Comparison of ENCODE assay signal across 20 mouse cellular contexts in the genomic region with DNA sequence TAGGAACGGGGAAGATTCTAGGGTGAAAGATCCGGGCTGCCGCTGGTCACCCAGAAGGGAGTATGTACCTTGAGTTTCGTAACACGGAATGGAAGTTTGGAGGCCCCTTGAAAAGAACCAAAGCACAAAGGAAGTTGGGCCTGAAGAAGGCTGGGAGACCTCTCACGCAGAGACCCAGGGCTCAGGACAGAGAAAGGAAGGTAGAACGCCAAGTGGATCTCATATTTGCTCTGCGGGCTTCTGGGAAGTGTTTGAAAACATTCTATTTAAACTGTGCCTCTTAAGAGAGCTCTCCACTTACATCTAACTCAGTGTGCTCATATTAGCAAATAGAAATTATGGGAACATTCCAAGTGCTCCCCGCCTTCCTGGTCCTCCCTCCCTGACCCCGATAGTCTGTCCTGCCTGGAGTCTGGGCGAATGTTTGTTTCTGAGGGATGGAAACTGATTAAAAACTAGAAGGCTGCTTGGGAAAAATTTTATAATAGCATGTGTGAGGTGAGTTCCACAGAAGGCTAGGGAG. TPM values are rescaled to one million over a fixed set of nuclear protein-coding genes. Genes with fewer than 3 reads are reported as not detected.
DNase-seq lines count a peak whose midpoint lies in the region; ATAC-seq and TF ChIP-seq lines count a peak whose summit lies in the region.
"Had no signal": no experiment of that assay in that cellular context is flagged by ENCODE, and none has a peak within 500 bp of the region (broad histone marks: within the 10 kb centered on the region; RNA-seq: fewer than 3 reads in every experiment).

No protein-coding gene starts in this region.

- H3K36me3 ChIP-seq in kidney, embryonic 16.5 days (ENCODE audit: insufficient read depth, low read length), result 0 out of 2 replicates have a peak, but pooled peaks cover 7% of the 10 kb centered on the region
- no peaks in the 10 kb centered on the region; the same call in 1 of the 2 replicates for H3K36me3 ChIP-seq in embryonic facial prominence, embryonic 14.5 days (ENCODE audit: control insufficient read depth, insufficient read depth, low read length)
- no peaks in the 10 kb centered on the region for H3K36me3 ChIP-seq in lung, embryonic 14.5 days (ENCODE audit: insufficient read depth)
- H3K36me3 ChIP-seq: heart, embryonic 12.5 days; neural tube, embryonic 12.5 days had no signal

- peaks cover 16% of the 10 kb centered on the region for H3K4me1 ChIP-seq in kidney, embryonic 16.5 days (ENCODE audit: insufficient read depth, low read length)
- H3K4me1 ChIP-seq in embryonic facial prominence, embryonic 14.5 days (ENCODE audit: control insufficient read depth, insufficient read depth, low read length), result peaks cover 37% of the 10 kb centered on the region
- peaks cover 15% of the 10 kb centered on the region; the same call in 1 of the 2 replicates for H3K4me1 ChIP-seq in lung, embryonic 14.5 days (ENCODE audit: insufficient read depth)

- H3K4me3 ChIP-seq in kidney, embryonic 16.5 days (ENCODE audit: low read length), result no peak overlapping the region
- H3K4me3 ChIP-seq in embryonic facial prominence, embryonic 14.5 days (ENCODE audit: low read depth, low read length), result no peak overlapping the region
- H3K4me3 ChIP-seq in lung, embryonic 14.5 days (ENCODE audit: low read depth, low read length), result no peak overlapping the region
- H3K4me3 ChIP-seq: heart, embryonic 12.5 days; layer of hippocampus, adult 2 months; liver, embryonic 15.5 days; neural tube, embryonic 12.5 days had no signal

- 85% methylated on average over 11 of the region's 11 CpGs for WGBS in kidney, embryonic 16.5 days
- 79% methylated on average over 11 of the region's 11 CpGs for WGBS in embryonic facial prominence, embryonic 14.5 days
- WGBS in lung, embryonic 14.5 days, result 65% methylated on average over 11 of the region's 11 CpGs

- H3K4me2 ChIP-seq in kidney, embryonic 16.5 days (replicated peaks; ENCODE audit: low read depth, low read length), result no peak overlapping the region
- no peak overlapping the region for H3K4me2 ChIP-seq in embryonic facial prominence, embryonic 14.5 days (ENCODE audit: low read depth, low read length)
- peak overlapping the region; percentile 29; the same call in 1 of the 2 replicates for H3K4me2 ChIP-seq in lung, embryonic 14.5 days
- H3K4me2 ChIP-seq: heart, embryonic 12.5 days; liver, embryonic 15.5 days; neural tube, embryonic 12.5 days had no signal

- no peak for ATAC-seq in kidney, embryonic 16.5 days (ENCODE audit: low FRiP score, low TSS enrichment)
- no peak for ATAC-seq in embryonic facial prominence, embryonic 14.5 days (ENCODE audit: low read depth)
- ATAC-seq in lung, embryonic 14.5 days (ENCODE audit: insufficient read depth), result peak; percentile 82
- ATAC-seq: forebrain, embryonic 14.5 days; hindbrain, embryonic 16.5 days; Patski had no signal

- no peak overlapping the region for H3K9ac ChIP-seq in kidney, embryonic 16.5 days (replicated peaks; ENCODE audit: low read length)
- H3K9ac ChIP-seq in embryonic facial prominence, embryonic 14.5 days (ENCODE audit: low read depth, low read length), result no peak overlapping the region
- no peak overlapping the region for H3K9ac ChIP-seq in lung, embryonic 14.5 days
- H3K9ac ChIP-seq: heart, embryonic 12.5 days; liver, embryonic 15.5 days; neural tube, embryonic 12.5 days had no signal

- H3K9me3 ChIP-seq in kidney, embryonic 16.5 days (ENCODE audit: low read length), result peaks cover 9% of the 10 kb centered on the region
- peaks cover 6% of the 10 kb centered on the region; the same call in 1 of the 2 replicates for H3K9me3 ChIP-seq in embryonic facial prominence, embryonic 14.5 days (ENCODE audit: control insufficient read depth, low read length)
- no peaks in the 10 kb centered on the region for H3K9me3 ChIP-seq in lung, embryonic 14.5 days (ENCODE audit: low read depth, low read length)
- H3K9me3 ChIP-seq: liver, embryonic 15.5 days; neural tube, embryonic 12.5 days had no signal

- peak overlapping the region; percentile 53 for H3K27ac ChIP-seq in kidney, embryonic 16.5 days (ENCODE audit: low read length)
- H3K27ac ChIP-seq in embryonic facial prominence, embryonic 14.5 days (replicated peaks; ENCODE audit: low read depth, low read length), result peak overlapping the region; percentile 12
- H3K27ac ChIP-seq in lung, embryonic 14.5 days (ENCODE audit: low read depth), result peak overlapping the region; percentile 92
- H3K27ac ChIP-seq: layer of hippocampus, adult 2 months; liver, embryonic 15.5 days; neural tube, embryonic 12.5 days had no signal

- no peak for DNase-seq in kidney, adult 11 months
- DNase-seq in embryonic facial prominence, embryonic 14.5 days (ENCODE audit: low spot score), result no peak
- peak; percentile 73 for DNase-seq in lung, embryonic 14.5 days
- DNase-seq in lung, postnatal 4 days, result peak; percentile 55 to 73
- DNase-seq in cerebellum, adult 11-12 months, result no peak
- no peak for DNase-seq in embryo, embryonic 11 days
- DNase-seq: adrenal gland, postnatal 25 days; cerebellum, adult 2 months; kidney, adult 8-10 months; left cerebral cortex, postnatal 4 days; right cerebral cortex, postnatal 14 days; thymus, adult 18-20 months had no signal

- TF ChIP-seq CTCF in lung, embryonic 14.5 days (IDR thresholded peaks at IDR 0.05; ENCODE audit: low read depth), result no peak

- H3K27me3 ChIP-seq in kidney, embryonic 16.5 days (ENCODE audit: insufficient read depth, low read length), result no peaks in the 10 kb centered on the region
- H3K27me3 ChIP-seq in embryonic facial prominence, embryonic 14.5 days (replicated peaks; ENCODE audit: control insufficient read depth, insufficient read depth, low read length), result no peaks in the 10 kb centered on the region
- no peaks in the 10 kb centered on the region for H3K27me3 ChIP-seq in lung, embryonic 14.5 days (ENCODE audit: insufficient read depth, low read length)
- H3K27me3 ChIP-seq: liver, embryonic 15.5 days; neural tube, embryonic 12.5 days; Patski had no signal

RNA-seq across cellular contexts. Expression of gene Rai14, which starts 6.9 kb away (rescaled TPM):
- 60.6 and 69.6 TPM in 2 replicates for polyA plus RNA-seq in kidney, embryonic 16.5 days (2015; fragmentation: Nextera tagmentation; extraction: Ambion mirVana)
- polyA plus RNA-seq in embryonic facial prominence, embryonic 14.5 days (2014; fragmentation: Nextera tagmentation; extraction: Ambion mirVana), result 52.4 and 53.4 TPM in 2 replicates
- 73.1 and 74.7 TPM in 2 replicates for polyA plus RNA-seq in lung, embryonic 14.5 days (2014; fragmentation: Nextera tagmentation; extraction: Ambion mirVana)

Comparison
In these comparisons a context has a peak if more than half of its experiments do, and no peak if none do; other contexts are left out.
1. H3K27ac ChIP-seq: peak in every context shown above with its lines; median percentile 92 in lung, embryonic 14.5 days; 53 in kidney, embryonic 16.5 days; 12 in embryonic facial prominence, embryonic 14.5 days.
2. DNase-seq: peak in lung, embryonic 14.5 days (single experiment) and lung, postnatal 4 days (2 of 2); none in kidney, adult 11 months (single experiment), embryonic facial prominence, embryonic 14.5 days (single experiment), cerebellum, adult 11-12 months (single experiment) and embryo, embryonic 11 days (single experiment).